In the genomic region with DNA sequence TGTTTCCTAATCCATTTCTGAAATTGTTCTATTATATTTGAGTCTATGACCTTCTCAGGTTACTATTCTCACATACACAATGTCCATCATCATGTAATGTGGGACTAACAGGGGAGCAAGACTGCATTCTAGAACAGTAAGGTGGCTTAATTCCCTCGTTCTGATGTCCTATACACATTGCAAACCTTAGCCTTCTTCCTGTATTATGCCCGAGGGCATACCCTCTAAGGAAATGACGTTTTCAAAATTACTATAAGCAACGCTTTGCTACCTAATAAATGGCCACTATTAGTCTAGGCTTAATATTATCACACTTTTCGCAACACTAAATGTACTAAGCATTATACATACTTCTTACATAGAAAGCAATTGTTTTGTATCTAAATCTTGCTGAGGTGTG, we compare ENCODE assay signal across 7 mouse cellular contexts. TPM values are rescaled to one million over a fixed set of nuclear protein-coding genes. Genes with fewer than 3 reads are reported as not detected.
A peak's percentile ranks its signal among the peaks of the same experiment; 100 is the strongest.
DNase-seq lines count a peak whose midpoint lies in the region; ATAC-seq lines count a peak whose summit lies in the region.

No protein-coding gene starts in this region.

- H3K27ac ChIP-seq in neural tube, embryonic 11.5 days (ENCODE audit: low read depth, low read length), result peak overlapping the region; percentile 68; the same call in 1 of the 2 replicates
- peak overlapping the region; percentile 94 for H3K27ac ChIP-seq in forebrain, embryonic 12.5 days
- peak overlapping the region; percentile 92 for H3K27ac ChIP-seq in liver, embryonic 13.5 days

- peaks cover 6% of the 10 kb centered on the region; the same call in 1 of the 2 replicates for H3K4me1 ChIP-seq in neural tube, embryonic 11.5 days (ENCODE audit: control insufficient read depth, insufficient read depth, low read length)
- peaks cover 17% of the 10 kb centered on the region for H3K4me1 ChIP-seq in forebrain, embryonic 12.5 days
- peaks cover 39% of the 10 kb centered on the region for H3K4me1 ChIP-seq in liver, embryonic 13.5 days (replicated peaks)

- peak overlapping the region; percentile 52 for H3K4me3 ChIP-seq in neural tube, embryonic 11.5 days (ENCODE audit: low read depth, low read length)
- H3K4me3 ChIP-seq in forebrain, embryonic 12.5 days (replicated peaks), result peak overlapping the region; percentile 70
- H3K4me3 ChIP-seq in liver, embryonic 13.5 days (replicated peaks), result peak overlapping the region; percentile 81

- ATAC-seq in neural tube, embryonic 11.5 days (ENCODE audit: insufficient read depth, low FRiP score, low TSS enrichment), result no peak
- 0 out of 2 replicates have a peak, but pooled peaks have one; percentile 3 for ATAC-seq in forebrain, embryonic 12.5 days (ENCODE audit: low FRiP score)
- no peak for ATAC-seq in liver, embryonic 13.5 days (ENCODE audit: low read depth)

- no peak for DNase-seq in neural tube, embryonic 11.5 days (ENCODE audit: low spot score)
- DNase-seq in neural tube, embryonic 10.5 days (ENCODE audit: extremely low spot score, low spot score), result no peak
- no peak for DNase-seq in liver, embryonic 13.5 days
- no peak for DNase-seq in right cerebral cortex, postnatal 25 days
- DNase-seq in ovary, postnatal 14 days (ENCODE audit: low spot score), result no peak
- no peak for DNase-seq in right cerebral cortex, adult 18-20 months

- peak overlapping the region; percentile 70 for H3K4me2 ChIP-seq in neural tube, embryonic 11.5 days (ENCODE audit: low read depth)
- peak overlapping the region; percentile 80 for H3K4me2 ChIP-seq in forebrain, embryonic 12.5 days
- H3K4me2 ChIP-seq in liver, embryonic 13.5 days, result peak overlapping the region; percentile 86

- no peaks in the 10 kb centered on the region for H3K36me3 ChIP-seq in neural tube, embryonic 11.5 days (ENCODE audit: control insufficient read depth, insufficient read depth, low read length)
- peaks cover 27% of the 10 kb centered on the region for H3K36me3 ChIP-seq in forebrain, embryonic 12.5 days (replicated peaks)
- H3K36me3 ChIP-seq in liver, embryonic 13.5 days, result peaks cover 35% of the 10 kb centered on the region

- H3K9me3 ChIP-seq in neural tube, embryonic 11.5 days (ENCODE audit: control insufficient read depth, low read length), result no peaks in the 10 kb centered on the region
- H3K9me3 ChIP-seq in forebrain, embryonic 12.5 days, result no peaks in the 10 kb centered on the region
- no peaks in the 10 kb centered on the region for H3K9me3 ChIP-seq in liver, embryonic 13.5 days (replicated peaks)

- WGBS in neural tube, embryonic 11.5 days, result 26% methylated on average over 5 of the region's 5 CpGs
- 24% methylated on average over 5 of the region's 5 CpGs for WGBS in forebrain, embryonic 12.5 days
- 17% methylated on average over 5 of the region's 5 CpGs for WGBS in liver, embryonic 13.5 days (ENCODE audit: insufficient replicate concordance)

- no peaks in the 10 kb centered on the region for H3K27me3 ChIP-seq in neural tube, embryonic 11.5 days (ENCODE audit: control insufficient read depth, insufficient read depth, low read length)
- H3K27me3 ChIP-seq in forebrain, embryonic 12.5 days, result no peaks in the 10 kb centered on the region
- H3K27me3 ChIP-seq in liver, embryonic 13.5 days, result no peaks in the 10 kb centered on the region

- H3K9ac ChIP-seq in neural tube, embryonic 11.5 days (ENCODE audit: low read length), result peak overlapping the region; percentile 50
- H3K9ac ChIP-seq in forebrain, embryonic 12.5 days, result peak overlapping the region; percentile 69
- peak overlapping the region; percentile 82 for H3K9ac ChIP-seq in liver, embryonic 13.5 days

RNA-seq across cellular contexts. Expression of a gene that starts 0.5 kb away (rescaled TPM):
- 52.0 TPM in 2 replicates for polyA plus RNA-seq in neural tube, embryonic 11.5 days (2014; fragmentation: Nextera tagmentation; extraction: Ambion mirVana)
- 41.6 and 41.7 TPM in 2 replicates for polyA plus RNA-seq in forebrain, embryonic 12.5 days (2016; fragmentation: Nextera tagmentation; extraction: Ambion mirVana)
- 19.8 and 23.9 TPM in 2 replicates for polyA plus RNA-seq in liver, embryonic 13.5 days (2015; fragmentation: Nextera tagmentation; extraction: Ambion mirVana)

RNA-seq across cellular contexts. Expression of a gene that starts 38.6 kb away (rescaled TPM):
- polyA plus RNA-seq in neural tube, embryonic 11.5 days (2014; fragmentation: Nextera tagmentation; extraction: Ambion mirVana), result 33.7 and 38.2 TPM in 2 replicates
- polyA plus RNA-seq in forebrain, embryonic 12.5 days (2016; fragmentation: Nextera tagmentation; extraction: Ambion mirVana), result 33.2 and 34.1 TPM in 2 replicates
- polyA plus RNA-seq in liver, embryonic 13.5 days (2015; fragmentation: Nextera tagmentation; extraction: Ambion mirVana), result 34.7 and 37.4 TPM in 2 replicates

RNA-seq across cellular contexts. Expression of a gene that starts 55.5 kb away (rescaled TPM):
- not detected in 2 replicates for polyA plus RNA-seq in neural tube, embryonic 11.5 days (2014; fragmentation: Nextera tagmentation; extraction: Ambion mirVana)
- polyA plus RNA-seq in forebrain, embryonic 12.5 days (2016; fragmentation: Nextera tagmentation; extraction: Ambion mirVana), result not detected in 2 replicates
- not detected in 2 replicates for polyA plus RNA-seq in liver, embryonic 13.5 days (2015; fragmentation: Nextera tagmentation; extraction: Ambion mirVana)
